Mouse (Mus musculus): ENCODE data around the gene Atpaf2. TPM values are rescaled to one million over a fixed set of nuclear protein-coding genes. Genes with fewer than 3 reads are reported as not detected.

Atpaf2 gene
- polyA plus RNA-seq, 1 experiment from 2014 or later: 51.6 TPM

DNA sequence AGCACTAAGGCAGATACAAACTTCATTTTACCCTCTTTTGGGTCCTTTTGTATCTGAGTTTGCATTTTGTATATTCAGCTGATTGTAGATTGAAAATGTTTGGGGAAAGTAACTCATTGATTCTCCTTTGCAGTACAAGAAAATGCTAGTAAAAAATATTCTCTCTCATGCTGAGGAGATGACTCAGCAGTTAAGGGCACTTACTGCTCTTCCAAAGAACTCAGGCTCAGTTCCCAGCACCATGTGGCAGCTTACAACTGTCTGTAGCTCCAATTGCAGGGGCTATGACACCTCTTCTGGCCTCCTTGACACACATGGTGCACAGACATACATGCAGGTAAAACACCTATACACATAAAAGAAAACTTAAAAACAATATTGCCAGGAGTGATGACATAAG, 15.2 kb upstream of the Atpaf2 start:
- ATAC-seq (ENCODE audit: insufficient number of reproducible peaks, low FRiP score, low TSS enrichment, low read depth): no peak
- H3K36me3 ChIP-seq: peaks cover 65% of the 10 kb centered on the region
- no peaks in the 10 kb centered on the region for H3K9me3 ChIP-seq (replicated peaks)
- no peaks in the 10 kb centered on the region for H3K27me3 ChIP-seq
- H3K4me2 ChIP-seq (replicated peaks): no peak overlapping the region
- no peak overlapping the region for H3K27ac ChIP-seq (replicated peaks)
- H3K4me1 ChIP-seq: no peaks in the 10 kb centered on the region
- no peak overlapping the region for H3K4me3 ChIP-seq (replicated peaks)
- no peak overlapping the region for H3K9ac ChIP-seq

DNA sequence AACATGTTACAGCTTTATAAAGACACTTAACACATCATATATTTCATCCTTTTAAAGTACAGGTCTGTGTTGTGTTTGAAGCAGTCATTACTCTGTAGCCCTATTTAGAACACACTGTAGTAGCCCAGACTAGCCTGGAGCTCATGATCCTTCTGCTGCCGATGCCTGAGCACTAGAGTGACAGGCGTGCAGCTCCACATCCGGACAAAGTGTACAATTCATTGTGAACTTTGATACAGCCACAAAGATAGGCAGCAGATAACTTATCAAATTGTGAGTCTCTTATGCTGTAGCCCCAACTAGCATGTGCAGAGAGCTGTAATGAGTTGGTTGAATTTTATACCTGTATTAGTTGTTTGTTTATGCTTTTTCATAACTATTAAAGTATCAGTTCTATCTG, 9.4 kb upstream of the Atpaf2 start:
- no peak overlapping the region for H3K27ac ChIP-seq (replicated peaks)
- H3K36me3 ChIP-seq: peaks cover 50% of the 10 kb centered on the region
- H3K4me1 ChIP-seq: no peaks in the 10 kb centered on the region
- no peak overlapping the region for H3K4me2 ChIP-seq (replicated peaks)
- H3K27me3 ChIP-seq: no peaks in the 10 kb centered on the region
- no peak overlapping the region for H3K4me3 ChIP-seq (replicated peaks)
- H3K9me3 ChIP-seq (replicated peaks): no peaks in the 10 kb centered on the region
- WGBS: 92% methylated on average over 3 of the region's 3 CpGs
- ATAC-seq (ENCODE audit: insufficient number of reproducible peaks, low FRiP score, low TSS enrichment, low read depth): no peak
- no peak overlapping the region for H3K9ac ChIP-seq

DNA sequence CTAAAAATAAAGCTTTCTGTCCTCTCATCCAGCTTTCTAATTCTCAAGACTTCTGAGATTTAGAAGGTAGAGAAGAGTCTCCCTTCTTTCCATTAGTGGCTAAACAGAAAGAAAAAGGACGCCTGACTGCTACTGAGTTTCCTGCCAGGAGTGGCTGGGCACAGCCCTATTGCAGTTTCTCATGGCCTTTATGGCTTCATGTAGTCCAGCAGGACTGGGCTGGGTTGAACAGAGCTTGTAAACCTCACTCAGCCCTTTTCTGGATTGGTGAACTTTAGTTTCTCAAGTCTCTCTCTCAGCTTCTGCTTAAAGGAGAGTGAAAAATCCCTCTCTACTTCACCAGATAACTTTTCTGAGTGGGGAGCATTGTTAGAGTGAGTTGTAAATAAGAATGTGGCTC, 8.2 kb upstream of the Atpaf2 start:
- H3K4me2 ChIP-seq (replicated peaks): no peak overlapping the region
- H3K27ac ChIP-seq (replicated peaks): no peak overlapping the region
- ATAC-seq (ENCODE audit: insufficient number of reproducible peaks, low FRiP score, low TSS enrichment, low read depth): no peak
- H3K4me1 ChIP-seq: no peaks in the 10 kb centered on the region
- H3K36me3 ChIP-seq: peaks cover 39% of the 10 kb centered on the region
- no peaks in the 10 kb centered on the region for H3K27me3 ChIP-seq
- no peak overlapping the region for H3K9ac ChIP-seq
- WGBS: 86% methylated on average over 1 of the region's 1 CpGs
- H3K4me3 ChIP-seq (replicated peaks): no peak overlapping the region
- no peaks in the 10 kb centered on the region for H3K9me3 ChIP-seq (replicated peaks)

DNA sequence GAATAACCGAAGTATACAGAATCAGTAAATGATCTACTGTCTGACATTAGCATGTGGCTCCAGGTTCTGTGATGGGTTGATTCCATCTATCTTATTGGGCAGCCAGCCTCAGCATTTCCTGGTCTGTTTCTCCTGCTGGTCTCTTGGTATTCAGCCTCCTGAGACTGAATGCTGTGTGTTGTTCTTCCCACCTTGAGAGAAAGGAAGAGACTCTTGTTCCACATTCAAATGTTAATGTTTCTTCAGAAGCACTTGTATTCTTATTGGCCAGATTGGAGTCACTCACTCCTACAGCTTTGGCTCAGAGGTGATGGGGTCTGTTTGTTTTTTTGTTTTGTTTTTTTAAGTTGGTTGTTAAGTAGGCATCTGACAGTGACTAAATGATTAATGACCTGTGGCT, 4.7 kb upstream of the Atpaf2 start:
- no peak overlapping the region for H3K27ac ChIP-seq (replicated peaks)
- H3K4me2 ChIP-seq (replicated peaks): no peak overlapping the region
- no peak overlapping the region for H3K4me3 ChIP-seq (replicated peaks)
- ATAC-seq (ENCODE audit: insufficient number of reproducible peaks, low FRiP score, low TSS enrichment, low read depth): no peak
- H3K27me3 ChIP-seq: no peaks in the 10 kb centered on the region
- no peaks in the 10 kb centered on the region for H3K9me3 ChIP-seq (replicated peaks)
- no peak overlapping the region for H3K9ac ChIP-seq
- H3K4me1 ChIP-seq: peaks cover 10% of the 10 kb centered on the region
- WGBS: 67% methylated on average over 1 of the region's 1 CpGs
- peaks cover 28% of the 10 kb centered on the region for H3K36me3 ChIP-seq

DNA sequence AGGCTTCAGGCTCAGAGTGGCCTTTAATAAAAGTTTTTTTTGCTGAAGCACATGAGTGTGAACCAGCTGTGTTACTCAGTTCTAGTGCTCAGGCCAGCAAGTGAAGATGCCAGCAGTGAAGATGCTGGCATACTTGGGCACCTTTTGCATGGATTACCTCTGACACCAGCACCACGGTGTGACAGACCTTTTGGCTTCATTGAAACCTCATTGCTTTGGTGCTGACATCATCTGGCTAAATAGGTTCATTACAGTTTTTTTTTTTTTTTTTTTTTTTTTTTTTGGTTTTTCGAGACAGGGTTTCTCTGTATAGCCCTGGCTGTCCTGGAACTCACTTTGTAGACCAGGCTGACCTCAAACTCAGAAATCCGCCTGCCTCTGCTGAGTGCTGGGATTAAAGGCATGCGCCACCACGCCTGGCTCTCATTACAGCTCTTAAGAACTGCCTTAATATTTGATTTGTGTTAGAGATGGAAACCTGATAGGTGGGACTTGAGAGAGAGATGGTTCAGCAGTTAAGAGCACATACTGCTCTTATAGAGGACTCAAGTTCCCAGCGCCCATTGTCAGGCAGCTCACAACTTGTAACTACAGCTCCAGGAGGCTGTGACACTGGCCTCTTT, 3.9 kb upstream of the Atpaf2 start:
- H3K4me2 ChIP-seq (replicated peaks): no peak overlapping the region

DNA sequence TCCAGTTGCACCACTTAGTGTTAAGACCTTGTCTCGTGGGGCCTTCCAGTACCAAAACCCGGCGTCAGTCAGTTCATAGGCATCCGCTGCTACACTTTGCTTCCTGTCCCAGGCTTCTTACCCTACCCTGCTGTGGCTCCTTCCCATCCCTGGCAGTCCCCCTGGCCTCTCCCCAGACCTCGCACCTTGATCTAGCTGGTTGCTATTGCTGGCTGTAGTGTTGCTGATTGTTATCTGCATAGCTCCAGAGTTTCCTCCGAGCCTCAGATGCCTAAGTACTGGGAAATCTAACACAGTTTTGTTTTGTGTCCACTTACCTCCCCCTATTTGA, 181 bp upstream of the Atpaf2 start:
- Histone ChIP-seq H3K36me3 (no peaks in the 10 kb centered on the region), H3K27ac (replicated peaks) (0 out of 2 replicates have a peak overlapping the region, but pooled peaks have one; percentile 90), H3K9me3 (replicated peaks) (no peaks in the 10 kb centered on the region), H3K4me1 (peaks cover 27% of the 10 kb centered on the region), H3K9ac (peak overlapping the region; percentile 95), H3K4me2 (replicated peaks) (peak overlapping the region; percentile 71), H3K4me3 (replicated peaks) (peak overlapping the region; percentile 94), H3K27me3 (no peaks in the 10 kb centered on the region)
- 11% methylated on average over 6 of the region's 6 CpGs for WGBS
- no peak for ATAC-seq (ENCODE audit: insufficient number of reproducible peaks, low FRiP score, low TSS enrichment, low read depth)

More for the DNA sequence above, 3.9 kb upstream of the Atpaf2 start:
- Histone ChIP-seq H3K9me3 (replicated peaks) (no peaks in the 10 kb centered on the region), H3K4me3 (replicated peaks) (no peak overlapping the region), H3K27ac (replicated peaks) (no peak overlapping the region), H3K4me1 (peaks cover 10% of the 10 kb centered on the region), H3K9ac (no peak overlapping the region), H3K36me3 (peaks cover 19% of the 10 kb centered on the region), H3K27me3 (no peaks in the 10 kb centered on the region)
- ATAC-seq (ENCODE audit: insufficient number of reproducible peaks, low FRiP score, low TSS enrichment, low read depth): no peak
- WGBS: 62% methylated on average over 6 of the region's 6 CpGs

DNA sequence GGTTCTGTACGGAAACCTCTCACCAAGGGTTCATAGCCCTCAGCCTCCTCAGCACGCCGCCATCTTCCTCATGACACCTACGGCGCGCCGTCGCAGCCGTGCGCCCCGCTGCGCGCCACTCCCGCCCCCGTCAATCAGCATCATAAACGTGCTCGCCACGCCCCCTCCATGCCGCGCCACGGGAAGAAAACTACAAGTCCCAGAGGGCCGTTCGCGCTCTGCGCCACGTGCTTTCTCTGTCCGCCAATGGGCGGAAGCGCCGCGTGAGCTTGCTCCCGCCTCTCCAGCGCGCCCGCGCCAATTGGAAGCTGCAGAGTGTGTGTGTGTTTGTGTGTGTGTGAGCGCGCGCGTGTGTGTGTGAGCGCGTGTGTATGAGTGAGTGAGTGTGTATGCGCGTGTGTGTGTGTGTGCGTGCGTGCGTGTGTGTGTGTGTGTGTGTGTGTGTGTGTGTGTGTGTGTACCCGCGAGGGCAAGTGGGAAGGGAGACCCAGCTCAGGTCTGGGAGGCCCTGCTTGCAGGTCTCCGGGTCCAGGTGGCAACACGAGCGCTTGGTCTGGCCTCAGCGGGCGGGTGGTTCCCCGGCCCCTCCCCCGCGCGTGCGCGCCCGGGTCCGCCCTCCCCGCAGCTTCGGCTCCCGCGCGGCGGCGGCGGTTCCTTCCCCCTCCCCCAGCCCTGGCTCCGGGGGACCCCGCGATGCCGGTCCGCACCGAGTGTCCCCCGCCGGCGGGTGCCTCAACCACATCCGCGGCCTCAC, 1.1 kb downstream of the Atpaf2 start, which contains the start of gene Gid4:
Gene Gid4 (plus strand): TSS at position 183 of the 754 bp plus-strand sequence.
- no peaks in the 10 kb centered on the region for H3K36me3 ChIP-seq
- peak within 1 kb of the TSS; percentile 90 for H3K27ac ChIP-seq (replicated peaks)
- H3K27me3 ChIP-seq: no peaks in the 10 kb centered on the region
- peak within 1 kb of the TSS; percentile 95 for H3K9ac ChIP-seq
- WGBS: under 1% methylated on average over 60 of the region's 81 CpGs
- no peaks in the 10 kb centered on the region for H3K9me3 ChIP-seq (replicated peaks)
- H3K4me2 ChIP-seq (replicated peaks): peak within 1 kb of the TSS; percentile 71
- H3K4me3 ChIP-seq (replicated peaks): peak within 1 kb of the TSS; percentile 94
- peak; percentile 97 for ATAC-seq (ENCODE audit: insufficient number of reproducible peaks, low FRiP score, low TSS enrichment, low read depth)
- H3K4me1 ChIP-seq: peaks cover 27% of the 10 kb centered on the region

DNA sequence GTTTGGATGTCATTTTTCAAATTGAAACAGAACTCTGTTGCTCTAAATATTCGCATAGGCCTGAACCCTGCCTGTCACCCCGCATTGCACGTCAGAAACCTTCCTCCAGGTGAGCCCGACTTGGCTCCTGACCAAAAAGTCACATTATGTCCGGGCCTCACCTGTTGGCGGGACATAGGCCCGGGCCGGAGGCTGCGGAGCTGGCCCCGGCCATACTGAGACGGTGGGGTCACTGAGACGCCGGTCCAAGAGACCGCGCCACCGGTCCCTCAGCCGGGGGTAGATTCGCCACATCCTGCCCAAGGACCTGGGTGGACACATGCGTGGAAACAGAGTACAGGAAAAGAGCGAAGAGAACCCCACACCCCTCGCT, 1.7 kb downstream of the Atpaf2 start:
- Histone ChIP-seq H3K27ac (replicated peaks) (peak overlapping the region; percentile 71), H3K36me3 (no peaks in the 10 kb centered on the region), H3K27me3 (no peaks in the 10 kb centered on the region), H3K4me2 (replicated peaks) (peak overlapping the region; percentile 71), H3K9me3 (replicated peaks) (no peaks in the 10 kb centered on the region), H3K4me1 (peaks cover 27% of the 10 kb centered on the region), H3K4me3 (replicated peaks) (peak overlapping the region; percentile 94), H3K9ac (peak overlapping the region; percentile 85)
- WGBS: under 1% methylated on average over 21 of the region's 21 CpGs
- ATAC-seq (ENCODE audit: insufficient number of reproducible peaks, low FRiP score, low TSS enrichment, low read depth): peak; percentile 15; the same call in 1 of the 2 replicates

DNA sequence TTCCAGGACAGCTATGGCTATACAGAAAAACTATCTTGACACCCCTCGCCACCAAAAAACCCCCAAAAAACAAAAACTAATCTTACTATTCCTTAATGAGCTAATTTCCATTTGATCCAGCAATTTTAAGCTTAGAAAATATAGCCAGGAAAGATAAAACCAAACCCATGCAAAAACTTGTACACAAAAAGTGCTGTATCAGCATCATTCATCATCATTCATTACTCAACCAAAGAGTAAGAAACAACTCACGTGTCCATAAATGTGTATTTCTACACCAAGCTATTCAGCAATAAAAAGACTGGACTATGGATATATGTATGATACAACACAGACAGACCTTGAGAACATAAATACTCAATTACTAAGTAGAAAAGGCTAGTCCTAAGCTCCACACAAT, 5.3 kb downstream of the Atpaf2 start:
- Histone ChIP-seq H3K4me2 (replicated peaks) (no peak overlapping the region), H3K27me3 (no peaks in the 10 kb centered on the region), H3K4me3 (replicated peaks) (no peak overlapping the region), H3K36me3 (peaks cover 8% of the 10 kb centered on the region), H3K9ac (no peak overlapping the region), H3K4me1 (peaks cover 16% of the 10 kb centered on the region), H3K9me3 (replicated peaks) (no peaks in the 10 kb centered on the region), H3K27ac (replicated peaks) (no peak overlapping the region)
- 77% methylated on average over 2 of the region's 2 CpGs for WGBS
- ATAC-seq (ENCODE audit: insufficient number of reproducible peaks, low FRiP score, low TSS enrichment, low read depth): no peak

DNA sequence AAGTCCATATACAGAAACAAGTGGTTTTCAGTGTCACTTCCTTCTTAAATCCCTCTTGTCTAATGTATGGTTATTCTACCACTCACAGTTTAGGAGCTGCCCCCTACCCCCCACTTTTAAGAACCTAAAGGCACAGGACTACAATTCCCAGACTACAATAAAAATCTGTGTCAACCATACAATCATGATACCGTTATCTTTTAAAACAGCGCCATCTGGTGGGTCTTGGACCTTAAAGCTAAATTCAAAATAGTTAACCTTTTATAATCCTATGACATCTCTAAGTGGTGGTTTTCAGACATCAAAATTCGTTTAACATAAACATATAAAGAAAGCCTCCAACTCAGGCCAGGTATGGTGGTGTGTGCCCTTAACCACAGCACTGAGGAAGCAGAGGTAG, 6.1 kb downstream of the Atpaf2 start:
- Histone ChIP-seq H3K4me3 (replicated peaks) (no peak overlapping the region), H3K4me2 (replicated peaks) (no peak overlapping the region), H3K4me1 (peaks cover 16% of the 10 kb centered on the region), H3K27me3 (no peaks in the 10 kb centered on the region), H3K36me3 (peaks cover 15% of the 10 kb centered on the region), H3K9ac (no peak overlapping the region), H3K27ac (replicated peaks) (no peak overlapping the region), H3K9me3 (replicated peaks) (no peaks in the 10 kb centered on the region)
- no peak for ATAC-seq (ENCODE audit: insufficient number of reproducible peaks, low FRiP score, low TSS enrichment, low read depth)
- 11% methylated on average over 3 of the region's 3 CpGs for WGBS

DNA sequence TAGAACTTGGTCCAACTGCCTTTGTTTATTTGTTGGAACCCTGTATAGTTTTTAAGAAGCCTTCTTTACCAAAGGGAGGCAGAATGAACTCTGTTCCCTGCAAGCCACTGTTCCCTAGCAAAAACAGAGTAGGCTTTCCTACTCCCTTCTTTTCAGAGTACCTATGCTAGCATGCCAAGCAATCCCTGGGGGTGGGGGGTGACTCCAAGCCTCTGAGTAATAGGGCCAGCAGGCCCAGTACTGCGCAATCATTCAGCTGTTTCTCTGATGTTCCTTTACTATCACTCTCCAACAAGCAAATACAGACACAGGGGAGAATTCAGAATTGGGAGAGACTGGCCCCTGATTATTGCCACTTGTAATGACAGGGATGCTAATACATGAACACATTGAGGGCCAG, 11.7 kb downstream of the Atpaf2 start:
- Histone ChIP-seq H3K4me2 (replicated peaks) (no peak overlapping the region), H3K36me3 (peaks cover 70% of the 10 kb centered on the region), H3K4me1 (no peaks in the 10 kb centered on the region), H3K9me3 (replicated peaks) (no peaks in the 10 kb centered on the region), H3K4me3 (replicated peaks) (no peak overlapping the region), H3K27ac (replicated peaks) (no peak overlapping the region), H3K27me3 (no peaks in the 10 kb centered on the region), H3K9ac (no peak overlapping the region)
- no peak for ATAC-seq (ENCODE audit: insufficient number of reproducible peaks, low FRiP score, low TSS enrichment, low read depth)
- WGBS: 97% methylated on average over 1 of the region's 1 CpGs

DNA sequence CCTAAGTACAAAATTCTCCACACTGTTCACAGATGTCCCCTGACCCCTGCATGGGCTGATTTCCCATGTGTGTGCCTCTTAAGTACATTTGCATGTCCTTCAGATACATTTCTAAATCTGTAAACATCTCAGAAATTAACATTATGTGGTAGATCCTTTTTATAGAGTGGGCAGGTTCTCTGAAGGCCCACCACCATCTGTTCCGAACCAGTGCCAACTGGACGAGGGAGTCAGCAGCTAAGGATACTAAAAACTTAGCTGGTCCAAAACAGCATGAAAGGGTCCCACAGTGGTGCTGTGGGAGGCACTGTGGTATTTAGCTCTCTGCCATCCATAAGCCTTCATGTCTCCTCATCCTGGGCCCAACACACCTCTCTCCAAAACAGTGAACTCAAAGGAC, 21.1 kb downstream of the Atpaf2 start:
- H3K36me3 ChIP-seq: peaks cover 16% of the 10 kb centered on the region

More for the DNA sequence above, 21.1 kb downstream of the Atpaf2 start:
- Histone ChIP-seq H3K4me2 (replicated peaks) (no peak overlapping the region), H3K4me1 (no peaks in the 10 kb centered on the region), H3K9ac (no peak overlapping the region), H3K27ac (replicated peaks) (no peak overlapping the region), H3K9me3 (replicated peaks) (no peaks in the 10 kb centered on the region), H3K4me3 (replicated peaks) (no peak overlapping the region), H3K27me3 (no peaks in the 10 kb centered on the region)
- no peak for ATAC-seq (ENCODE audit: insufficient number of reproducible peaks, low FRiP score, low TSS enrichment, low read depth)
- 87% methylated on average over 2 of the region's 2 CpGs for WGBS

Data from embryonic facial prominence, embryonic 15.5 days (tissue).